Mouse (Mus musculus) liver, embryonic 14.5 days (tissue): ENCODE data around the gene Nol3. TPM values are rescaled to one million over a fixed set of nuclear protein-coding genes. Genes with fewer than 3 reads are reported as not detected.
A peak's percentile ranks its signal among the peaks of the same experiment; 100 is the strongest.

Experiments
- ATAC-seq: fragments of 200-750 bp; cut with Nextera tagmentation; 2 replicates; pipeline ENCODE4 v1.8.0; 2017; ENCODE audit warnings: moderate number of reproducible peaks, mild to moderate bottlenecking, moderate library complexity; ENCODE audit not compliant: insufficient read depth
- DNase-seq, 3 experiments: peaks; one replicate each; pipeline ENCODE4 v3.0.0-alpha.2; 2012 to 2013; ENCODE audit warnings: low read depth in 3 of 3, low spot score in 3 of 3
- H3K27ac ChIP-seq: fragments of 300-500 bp; sonication (generic); 2 replicates; pipeline ENCODE4 v1.5.1; 2014; ENCODE audit warnings: moderate library complexity, mild to moderate bottlenecking, control low read depth, inconsistent platforms
- H3K27me3 ChIP-seq: fragments of 300-500 bp; sonication (generic); 2 replicates; pipeline ENCODE4 v1.6.1; 2014; ENCODE audit warnings: mild to moderate bottlenecking, low read length, moderate library complexity; ENCODE audit not compliant: control insufficient read depth, insufficient read depth
- H3K36me3 ChIP-seq: fragments of 300-500 bp; sonication (generic); replicated peaks from 2 replicates; pipeline ENCODE4 v1.6.1; 2014; ENCODE audit warnings: low read depth; ENCODE audit not compliant: control insufficient read depth, insufficient read depth
- H3K4me1 ChIP-seq, 2 experiments: fragments of 200-500 bp in 1 of 2; fragments of 300-500 bp in 1 of 2; sonication (generic) in 1 of 2; replicated peaks; 2 replicates each; pipeline ENCODE4 v1.6.1; 2012 to 2014; ENCODE audit warnings: antibody characterized with exemption in 1 of 2, inconsistent platforms in 1 of 2, low read length in 1 of 2; ENCODE audit not compliant: control insufficient read depth in 2 of 2, insufficient read depth in 2 of 2
- H3K4me2 ChIP-seq: fragments of 300-500 bp; sonication (generic); 2 replicates; pipeline ENCODE4 v1.6.1; 2014; ENCODE audit warnings: low read depth, mild to moderate bottlenecking, control low read depth, moderate library complexity
- H3K4me3 ChIP-seq, 2 experiments: fragments of 200-500 bp in 1 of 2; fragments of 300-500 bp in 1 of 2; sonication (generic) in 1 of 2; 2 replicates each; pipeline ENCODE4 v1.5.1; 2012 to 2014; ENCODE audit warnings: low read depth in 2 of 2, low read length in 2 of 2, mild to moderate bottlenecking in 2 of 2, control low read depth in 1 of 2, inconsistent platforms in 1 of 2, moderate library complexity in 1 of 2; ENCODE audit not compliant: insufficient read depth in 1 of 2
- H3K9ac ChIP-seq: fragments of 300-500 bp; sonication (generic); replicated peaks from 2 replicates; pipeline ENCODE4 v1.6.1; 2014; ENCODE audit warnings: mild to moderate bottlenecking, control low read depth, moderate library complexity
- H3K9me3 ChIP-seq: fragments of 300-500 bp; sonication (generic); 2 replicates; pipeline ENCODE4 v1.6.1; 2016; ENCODE audit warnings: low read length, mixed read lengths; ENCODE audit not compliant: control insufficient read depth
- CTCF ChIP-seq: IDR thresholded peaks from 2 replicates; pipeline ENCODE4 v1.5.1; 2016; ENCODE audit warnings: antibody characterized with exemption, low read depth, control low read depth
- EP300 ChIP-seq: IDR thresholded peaks from 2 replicates; pipeline ENCODE4 v1.6.1; 2016; ENCODE audit warnings: antibody characterized with exemption, low read depth
- WGBS: fragments of 180-500 bp; shearing (Covaris S2); extraction: QIAGEN DNeasy Blood & Tissue Kit; methylation state at CpG from one replicate; pipeline ENCODE4 v1.1.7; 2014; ENCODE audit not compliant: insufficient replicate concordance; 5-methylcytosine and 5-hydroxymethylcytosine counted together
- polyA plus RNA-seq, 2 experiments: library from polyadenylated mRNA; depleted of rRNA in 1 of 2; stranded (reverse) in 1 of 2; unstranded in 1 of 2; fragments of >200 nt; fragmentation: Nextera tagmentation in 1 of 2; extraction: Ambion mirVana in 1 of 2; gene quantifications; 2 replicates each; pipeline versions ENCODE4 v1.2.1 to v1.2.3; 2012 to 2014

Nol3 gene
- polyA plus RNA-seq, 2 experiments: 0.02 TPM; not detected in 1

DNA sequence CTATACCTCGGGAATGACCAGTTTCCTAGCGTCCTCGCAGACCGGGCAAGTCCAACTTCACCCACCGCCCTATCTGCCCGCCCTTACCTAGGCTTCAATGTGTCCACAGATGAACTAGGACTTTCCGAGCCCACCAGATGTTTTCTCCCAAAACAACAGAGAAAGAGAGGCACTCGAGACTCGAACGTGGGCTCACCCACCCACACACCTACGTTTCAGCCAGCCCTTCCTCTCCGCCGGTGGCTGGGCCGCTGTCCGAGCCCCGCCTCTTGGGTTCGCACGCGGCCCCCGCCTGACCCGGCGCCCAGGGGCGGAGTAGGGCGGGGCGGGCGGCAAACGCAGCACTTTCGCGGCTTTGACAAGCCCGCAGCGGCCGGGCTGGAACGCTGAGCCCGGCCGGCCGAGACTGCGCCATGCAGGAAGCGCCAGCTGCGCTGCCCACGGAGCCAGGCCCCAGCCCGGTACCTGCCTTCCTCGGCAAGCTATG, 6.4 kb upstream of the Nol3 start, which contains the start of gene Hsf4:
TSS of gene Hsf4 (plus strand) at position 341 of the 487 bp plus-strand sequence.
- no peak within 1 kb of the TSS for H3K9ac ChIP-seq
- H3K27ac ChIP-seq: no peak within 1 kb of the TSS
- peak within 1 kb of the TSS in 1 of 2 experiments; percentile 39; a peak in 3 of 4 replicates for H3K4me3 ChIP-seq
- H3K4me2 ChIP-seq: peak within 1 kb of the TSS; percentile 25
- peaks cover 82% of the 10 kb centered on the region for H3K27me3 ChIP-seq
- no peaks in the 10 kb centered on the region for H3K36me3 ChIP-seq
- H3K4me1 ChIP-seq: peaks cover 6 to 7% of the 10 kb centered on the region in 2 experiments
- WGBS: 1% methylated on average over 42 of the region's 42 CpGs
- TF ChIP-seq CTCF (no peak), EP300 (no peak)
- H3K9me3 ChIP-seq: no peaks in the 10 kb centered on the region
- DNase-seq (no peak), ATAC-seq (no peak)

DNA sequence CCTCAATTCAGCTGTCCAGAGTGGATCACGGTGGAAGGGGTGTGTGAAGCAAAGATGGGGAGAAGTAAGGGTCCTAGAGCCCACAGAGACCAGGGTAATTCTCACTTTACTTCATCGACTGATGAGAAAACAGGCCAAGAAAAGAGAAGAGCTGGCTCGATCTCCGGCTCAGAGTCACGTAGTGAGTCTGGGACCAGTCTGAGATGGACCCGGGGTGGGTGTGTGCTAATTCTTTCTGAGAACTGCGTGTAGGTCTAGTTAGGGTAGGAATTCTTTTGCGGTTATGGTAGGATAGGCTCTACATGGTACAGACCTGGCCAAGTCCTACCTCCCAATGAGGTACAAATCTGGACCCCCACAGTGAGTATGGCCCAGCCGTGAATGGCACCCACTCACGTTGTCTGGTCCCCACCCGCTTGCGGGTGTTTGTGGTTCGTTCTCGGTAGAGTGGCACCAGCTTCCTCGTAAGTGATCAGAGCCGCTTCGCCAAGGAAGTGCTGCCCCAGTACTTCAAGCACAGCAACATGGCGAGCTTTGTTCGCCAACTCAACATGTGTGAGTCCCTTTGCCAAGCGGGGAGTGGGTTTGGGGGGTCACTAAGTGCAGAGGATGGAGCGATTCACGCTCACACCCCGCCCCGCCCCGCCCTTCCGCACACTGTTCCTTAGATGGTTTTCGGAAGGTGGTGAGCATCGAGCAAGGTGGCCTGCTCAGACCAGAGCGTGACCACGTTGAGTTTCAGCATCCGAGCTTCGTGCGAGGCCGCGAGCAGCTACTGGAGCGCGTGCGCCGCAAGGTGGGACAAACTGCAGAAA, 5.6 kb upstream of the Nol3 start:
- no peak for DNase-seq
- 3% methylated on average over 39 of the region's 39 CpGs for WGBS
- H3K27ac ChIP-seq: no peak overlapping the region

DNA sequence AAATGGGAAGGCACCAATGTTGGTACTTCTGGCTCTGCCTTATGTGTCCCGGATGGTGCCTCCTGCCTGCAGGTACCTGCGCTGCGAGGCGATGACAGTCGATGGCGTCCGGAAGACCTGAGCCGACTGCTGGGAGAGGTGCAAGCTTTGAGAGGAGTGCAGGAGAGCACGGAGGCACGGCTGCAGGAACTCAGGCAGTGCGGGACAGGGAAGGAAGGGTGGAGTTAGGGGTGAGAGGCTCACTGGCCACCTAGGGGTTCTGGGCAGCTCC, 5.1 kb upstream of the Nol3 start:
- Histone ChIP-seq H3K27ac (no peak overlapping the region), H3K4me3 (no peak overlapping the region), H3K27me3 (peaks cover 91% of the 10 kb centered on the region), H3K36me3 (no peaks in the 10 kb centered on the region), H3K9ac (no peak overlapping the region), H3K4me2 (no peak overlapping the region), H3K9me3 (no peaks in the 10 kb centered on the region), H3K4me1 (peaks cover 0 to 1% of the 10 kb centered on the region in 2 experiments; a peak in 3 of 4 replicates)
- DNase-seq: no peak
- ATAC-seq: no peak
- 6% methylated on average over 11 of the region's 11 CpGs for WGBS
- TF ChIP-seq EP300 (no peak), CTCF (0 out of 2 replicates have a peak, but pooled peaks have one; percentile 2)

More for the DNA sequence above, 5.6 kb upstream of the Nol3 start:
- ATAC-seq: no peak
- H3K27me3 ChIP-seq: peaks cover 88% of the 10 kb centered on the region
- H3K9me3 ChIP-seq: no peaks in the 10 kb centered on the region
- H3K36me3 ChIP-seq: no peaks in the 10 kb centered on the region
- H3K4me1 ChIP-seq: no peaks in the 10 kb centered on the region; a peak in 1 of 4 replicates
- TF ChIP-seq EP300 (no peak), CTCF (no peak)
- H3K9ac ChIP-seq: no peak overlapping the region
- no peak overlapping the region; a peak in 1 of 4 replicates for H3K4me3 ChIP-seq
- H3K4me2 ChIP-seq: peak overlapping the region; percentile 25

DNA sequence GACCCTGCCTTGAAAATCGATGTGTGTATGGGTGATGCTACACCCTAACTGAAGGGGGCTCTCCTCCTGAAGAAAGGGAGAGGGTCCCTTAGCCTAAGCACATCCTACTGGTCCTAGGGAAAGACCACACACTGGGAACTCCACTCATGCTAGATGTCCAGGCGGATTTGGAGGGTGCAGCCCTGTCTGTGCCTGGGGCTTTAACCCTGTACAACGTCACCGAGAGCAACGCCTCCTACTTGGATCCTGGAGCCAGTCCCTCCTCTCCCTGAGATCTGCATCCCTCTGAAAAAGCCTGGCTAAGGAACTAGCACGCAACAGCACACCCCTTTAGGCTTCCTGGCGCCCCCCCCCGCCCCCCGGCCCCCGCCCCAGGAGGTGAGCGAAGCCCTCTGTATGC, 553 bp upstream of the Nol3 start:
- Histone ChIP-seq H3K4me3 (no peak overlapping the region), H3K9me3 (no peaks in the 10 kb centered on the region), H3K4me2 (no peak overlapping the region), H3K4me1 (peaks cover 4 to 6% of the 10 kb centered on the region in 2 experiments; a peak in 3 of 4 replicates), H3K27me3 (peaks cover 85% of the 10 kb centered on the region), H3K9ac (no peak overlapping the region), H3K36me3 (no peaks in the 10 kb centered on the region), H3K27ac (no peak overlapping the region)
- 11% methylated on average over 11 of the region's 11 CpGs for WGBS
- no peak for TF ChIP-seq CTCF
- TF ChIP-seq EP300: no peak
- ATAC-seq: no peak
- DNase-seq: no peak

DNA sequence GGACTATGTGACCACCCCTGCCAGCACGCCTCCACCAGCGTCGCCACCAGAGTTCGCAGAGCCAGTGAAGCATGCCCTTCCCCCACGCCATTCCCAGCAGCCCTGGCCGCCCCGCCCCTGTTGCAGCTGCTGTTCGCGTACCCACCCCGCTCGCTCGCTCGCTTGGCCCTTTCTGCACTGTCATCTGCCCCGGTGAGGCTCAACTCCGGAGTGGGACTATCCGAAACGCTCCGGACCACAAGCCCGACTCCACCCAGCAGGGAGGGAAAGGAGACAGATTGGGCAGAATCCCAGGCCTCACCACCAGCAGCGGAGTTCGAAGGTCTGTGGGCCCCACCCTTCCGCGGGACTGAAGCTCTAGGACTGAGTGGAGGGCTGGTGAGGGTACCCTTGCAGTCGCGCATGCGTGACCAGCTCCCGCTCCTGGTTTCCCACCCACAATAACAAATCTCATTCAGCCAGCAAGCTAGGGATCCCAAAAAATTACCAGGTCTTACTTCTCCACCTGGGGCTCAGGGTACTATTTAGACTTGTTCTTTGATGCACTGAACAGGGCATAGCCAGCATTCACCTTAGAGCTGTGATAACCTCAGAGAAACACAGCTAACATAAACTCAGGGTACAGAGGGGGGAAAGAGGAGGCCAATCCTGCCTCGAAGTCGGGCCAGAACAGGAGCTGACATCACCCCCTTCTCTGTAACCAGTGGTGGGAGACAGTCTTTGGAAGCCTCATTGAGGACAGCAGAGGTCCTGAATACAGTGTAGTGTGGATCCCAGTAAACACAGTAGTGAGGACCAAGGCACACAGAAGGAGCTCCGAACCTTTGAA, 566 bp downstream of the Nol3 start:
- Histone ChIP-seq H3K27me3 (peaks cover 78% of the 10 kb centered on the region), H3K4me2 (peak overlapping the region; percentile 30), H3K9me3 (no peaks in the 10 kb centered on the region), H3K36me3 (no peaks in the 10 kb centered on the region), H3K9ac (no peak overlapping the region), H3K4me3 (peak overlapping the region in 1 of 2 experiments; percentile 0; a peak in 1 of 4 replicates), H3K27ac (no peak overlapping the region), H3K4me1 (peaks cover 4 to 6% of the 10 kb centered on the region in 2 experiments; a peak in 3 of 4 replicates)
- TF ChIP-seq EP300 (no peak), CTCF (no peak)
- no peak for DNase-seq
- peak; percentile 52; the same call in 1 of the 2 replicates for ATAC-seq
- WGBS: 3% methylated on average over 30 of the region's 30 CpGs
